Mouse (Mus musculus) E14TG2a.4 (cell line): ENCODE data around the gene Znhit3.
A peak's percentile ranks its signal among the peaks of the same experiment; 100 is the strongest.
"Not testable (repeated sequence)": the region's sequence is repeated elsewhere in the genome, so short reads cannot be mapped to it uniquely, and the experiment has no call there.

Experiments used
- H3K27me3 ChIP-seq: 2 replicates; pipeline ENCODE4 v1.6.1; 2014; ENCODE audit warnings: low read length, control low read depth; ENCODE audit not compliant: insufficient read depth
- H3K36me3 ChIP-seq: 2 replicates; pipeline ENCODE4 v1.6.1; 2014; ENCODE audit warnings: low read length, control low read depth; ENCODE audit not compliant: insufficient read depth
- H3K4me1 ChIP-seq: replicated peaks from 2 replicates; pipeline ENCODE4 v1.6.1; 2014; ENCODE audit warnings: low read depth, low read length, control low read depth
- H3K4me3 ChIP-seq: replicated peaks from 2 replicates; pipeline ENCODE4 v1.5.1; 2014; ENCODE audit warnings: mild to moderate bottlenecking, low read length
- H3K9me3 ChIP-seq: 2 replicates; pipeline ENCODE4 v1.6.1; 2014; ENCODE audit warnings: low read length, control low read depth
- CTCF ChIP-seq: conservative IDR thresholded peaks from 2 replicates; pipeline ENCODE4 v1.5.1; 2014; ENCODE audit warnings: low read length
- NANOG ChIP-seq: IDR thresholded peaks from 2 replicates; pipeline ENCODE4 v1.6.1; 2014; ENCODE audit warnings: borderline replicate concordance, low read length, mixed read lengths
- POU5F1 ChIP-seq: IDR thresholded peaks from 2 replicates; pipeline ENCODE4 v1.6.1; 2014; ENCODE audit warnings: low read length, borderline replicate concordance

The Znhit3 gene

GRCm38 (mm10) chr11:84879007-84879771, 37.0 kb downstream of the Znhit3 start:
- peaks cover 51% of the 10 kb centered on the region for H3K4me1 ChIP-seq
- peaks cover 49% of the 10 kb centered on the region for H3K36me3 ChIP-seq
- peak overlapping the region; percentile 95 for H3K4me3 ChIP-seq
- no peaks in the 10 kb centered on the region for H3K27me3 ChIP-seq
- no peak for TF ChIP-seq CTCF
- TF ChIP-seq POU5F1: no peak
- no peak for TF ChIP-seq NANOG
- H3K9me3 ChIP-seq: no peaks in the 10 kb centered on the region

GRCm38 (mm10) chr11:84876020-84876419, 40.1 kb downstream of the Znhit3 start:
- not testable (repeated sequence) for H3K27me3 ChIP-seq, H3K9me3 ChIP-seq, H3K4me3 ChIP-seq
- Histone ChIP-seq H3K36me3 (peaks cover 34% of the 10 kb centered on the region), H3K4me1 (peaks cover 40% of the 10 kb centered on the region)

- no peak overlapping the region for H3K4me3 ChIP-seq
- no peaks in the 10 kb centered on the region for H3K9me3 ChIP-seq
- H3K36me3 ChIP-seq: peaks cover 33% of the 10 kb centered on the region
- peaks cover 29% of the 10 kb centered on the region for H3K4me1 ChIP-seq
- H3K27me3 ChIP-seq: no peaks in the 10 kb centered on the region
- TF ChIP-seq POU5F1: no peak
- TF ChIP-seq NANOG: no peak
- no peak for TF ChIP-seq CTCF
These were observed 42.9 kb downstream of the Znhit3 start for GRCm38 (mm10) chr11:84873042-84873833.

- Histone ChIP-seq H3K4me1 (peaks cover 35% of the 10 kb centered on the region), H3K36me3 (peaks cover 18% of the 10 kb centered on the region), H3K9me3 (no peaks in the 10 kb centered on the region), H3K27me3 (no peaks in the 10 kb centered on the region), H3K4me3 (peak overlapping the region; percentile 95)
- TF ChIP-seq CTCF (no peak), POU5F1 (no peak), NANOG (no peak)
These were observed 44.6 kb downstream of the Znhit3 start for GRCm38 (mm10) chr11:84871548-84872069.

- no peak for TF ChIP-seq NANOG
- no peak for TF ChIP-seq POU5F1
- no peak for TF ChIP-seq CTCF
- Histone ChIP-seq H3K27me3 (no peaks in the 10 kb centered on the region), H3K4me1 (peaks cover 38% of the 10 kb centered on the region), H3K4me3 (peak overlapping the region; percentile 95), H3K36me3 (peaks cover 18% of the 10 kb centered on the region), H3K9me3 (no peaks in the 10 kb centered on the region)
These were observed 45.1 kb downstream of the Znhit3 start for GRCm38 (mm10) chr11:84871046-84871445.

- no peaks in the 10 kb centered on the region for H3K27me3 ChIP-seq
- H3K9me3 ChIP-seq: no peaks in the 10 kb centered on the region
- peaks cover 18% of the 10 kb centered on the region for H3K36me3 ChIP-seq
- H3K4me3 ChIP-seq: peak within 1 kb of the TSS; percentile 95
- TF ChIP-seq NANOG (no peak), CTCF (no peak), POU5F1 (no peak)
- peaks cover 42% of the 10 kb centered on the region for H3K4me1 ChIP-seq
These were observed 45.7 kb downstream of the Znhit3 start, which contains the start of gene Ggnbp2 for GRCm38 (mm10) chr11:84870337-84871043. Ggnbp2 (minus strand) TSS chr11:84870817.

- Histone ChIP-seq H3K4me1 (peaks cover 47% of the 10 kb centered on the region), H3K36me3 (peaks cover 16% of the 10 kb centered on the region), H3K4me3 (peak overlapping the region; percentile 95), H3K9me3 (no peaks in the 10 kb centered on the region), H3K27me3 (no peaks in the 10 kb centered on the region)
- TF ChIP-seq POU5F1 (no peak), NANOG (no peak), CTCF (no peak)
These were observed 46.5 kb downstream of the Znhit3 start for GRCm38 (mm10) chr11:84869537-84870232.

- peaks cover 11% of the 10 kb centered on the region for H3K36me3 ChIP-seq
- TF ChIP-seq POU5F1 (no peak), CTCF (no peak), NANOG (no peak)
These were observed 47.3 kb downstream of the Znhit3 start for GRCm38 (mm10) chr11:84868786-84869259.

More at GRCm38 (mm10) chr11:84868786-84869259, 47.3 kb downstream of the Znhit3 start:
- Histone ChIP-seq H3K9me3 (no peaks in the 10 kb centered on the region), H3K27me3 (no peaks in the 10 kb centered on the region), H3K4me3 (peak overlapping the region; percentile 95), H3K4me1 (peaks cover 47% of the 10 kb centered on the region)
